Mouse (Mus musculus): Measurements from ENCODE around the gene Rybp. TPM values are rescaled to one million over a fixed set of nuclear protein-coding genes. Genes with fewer than 3 reads are reported as not detected.

Rybp gene
- 28.3 and 29.8 TPM in 2 replicates for total RNA-seq (2015)
- total RNA-seq (2017), result 17.3 and 36.5 TPM in 2 replicates

DNA sequence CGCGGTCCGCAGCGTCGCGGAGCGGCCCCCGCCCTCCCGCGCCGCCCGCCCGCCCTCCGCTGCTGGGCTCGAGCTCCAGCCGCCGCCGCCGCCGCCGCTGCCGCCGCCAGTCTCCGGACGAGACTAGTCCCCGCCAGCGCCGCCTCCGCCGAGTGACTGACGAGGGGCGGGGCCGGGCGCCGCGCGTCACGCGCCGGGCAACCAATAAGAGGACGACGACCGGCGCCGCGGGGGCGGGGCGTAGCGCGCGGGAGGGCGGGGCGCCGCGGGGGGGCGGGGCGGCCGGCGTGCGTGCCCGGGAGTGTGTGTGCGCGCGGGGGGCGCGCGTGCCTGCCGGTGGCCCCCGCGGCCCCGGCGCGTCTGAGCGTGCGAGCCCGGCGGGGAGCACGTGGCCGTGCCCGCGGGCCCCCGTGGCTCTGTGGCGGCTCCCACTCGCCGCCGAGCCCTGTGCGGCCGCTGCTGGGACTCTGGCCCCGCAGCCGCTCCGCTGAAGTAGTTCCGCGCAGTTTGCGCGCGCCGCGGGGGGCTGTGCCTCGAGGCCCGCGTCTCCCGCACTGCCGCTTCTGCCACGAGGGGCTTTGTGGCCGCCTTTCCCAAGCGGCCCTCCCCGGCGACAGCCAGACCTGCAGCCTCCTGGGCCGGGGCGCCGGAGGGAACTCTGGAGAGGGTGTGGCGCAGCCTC lies at the start of gene Rybp:
Gene Rybp, minus strand, starts transcription at position 152 of the 682 bp plus-strand sequence.
- ATAC-seq (ENCODE audit: poor library complexity, severe bottlenecking), result peak; percentile 90

DNA sequence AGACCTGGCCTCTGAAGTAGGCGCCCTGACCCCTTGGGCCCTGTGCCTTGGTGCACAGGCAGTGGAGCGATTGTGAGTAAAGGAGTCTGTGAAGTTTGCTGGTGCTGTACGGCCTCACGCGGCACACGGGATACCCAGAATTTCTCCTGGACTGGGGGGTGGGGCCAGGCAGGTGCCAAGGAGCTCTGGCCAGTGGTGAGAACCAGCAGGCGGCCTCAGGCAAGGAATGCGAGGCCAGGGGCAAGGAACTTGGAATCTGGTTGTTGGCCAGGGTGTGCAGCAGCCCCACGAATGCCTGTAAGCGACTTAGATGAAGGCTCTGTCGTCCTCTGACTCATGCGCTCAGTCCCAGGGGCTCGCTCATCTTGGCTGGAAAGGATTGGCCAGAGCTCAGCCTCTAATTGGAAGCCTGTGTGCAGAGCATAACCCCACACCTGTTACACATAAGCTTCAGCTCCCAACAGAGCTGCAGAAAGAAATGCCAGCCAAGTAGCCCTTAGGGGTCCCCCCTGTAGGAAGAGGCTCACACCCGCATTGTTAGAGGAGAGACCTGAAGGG lies 49.4 kb upstream of the Rybp start:
- no peak for ATAC-seq (ENCODE audit: poor library complexity, severe bottlenecking)

- peak; percentile 58 for ATAC-seq (ENCODE audit: poor library complexity, severe bottlenecking)
These were observed 48.3 kb upstream of the Rybp start for GRCm38 (mm10) chr6:100335506-100336144.

GRCm38 (mm10) chr6:100333745-100334144 lies 46.5 kb upstream of the Rybp start:
- ATAC-seq (ENCODE audit: poor library complexity, severe bottlenecking), result no peak

DNA sequence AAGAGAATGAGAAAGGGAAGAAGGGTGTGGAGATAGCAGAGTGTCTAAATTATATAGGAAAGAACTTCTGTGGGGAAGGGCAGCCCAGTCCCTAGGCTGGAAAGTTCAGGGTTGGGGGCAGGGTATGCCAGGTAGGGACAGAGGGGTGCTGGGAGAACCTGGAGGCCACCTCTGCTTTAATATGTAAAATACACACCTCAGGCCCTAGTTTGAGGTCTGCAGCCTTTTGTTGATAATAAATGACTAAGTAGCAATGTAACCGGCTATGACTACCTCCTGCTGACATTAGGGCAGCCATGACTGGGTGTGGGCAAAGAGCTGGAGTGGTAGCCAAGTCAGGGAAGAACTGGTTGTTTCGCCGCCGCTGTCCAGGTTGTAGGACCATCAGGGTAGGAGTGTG lies 45.2 kb upstream of the Rybp start:
- ATAC-seq (ENCODE audit: poor library complexity, severe bottlenecking), result no peak

DNA sequence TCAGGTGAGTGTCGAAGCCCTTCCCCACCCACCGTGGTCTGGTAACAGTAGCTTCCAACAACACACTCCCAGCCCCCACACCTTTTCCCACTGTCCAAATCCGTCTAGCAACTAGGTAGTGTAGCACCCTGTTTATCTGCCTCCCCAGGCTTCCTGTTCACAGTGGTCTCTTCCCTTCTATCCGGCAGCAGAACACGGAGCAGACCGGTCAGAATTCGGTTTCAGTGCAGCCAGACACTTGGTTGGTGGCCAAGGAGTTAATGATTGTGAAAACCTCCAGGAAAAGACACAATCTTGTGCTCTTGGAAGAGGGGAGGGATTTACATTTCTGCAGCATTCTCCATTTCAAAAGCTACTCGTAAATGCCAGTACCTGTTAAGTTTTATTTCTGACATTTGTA lies 44.3 kb upstream of the Rybp start:
- ATAC-seq (ENCODE audit: poor library complexity, severe bottlenecking), result no peak

- ATAC-seq (ENCODE audit: poor library complexity, severe bottlenecking), result peak; percentile 34; the same call in 1 of the 2 replicates
These were observed 43.8 kb upstream of the Rybp start for GRCm38 (mm10) chr6:100331055-100331454.

DNA sequence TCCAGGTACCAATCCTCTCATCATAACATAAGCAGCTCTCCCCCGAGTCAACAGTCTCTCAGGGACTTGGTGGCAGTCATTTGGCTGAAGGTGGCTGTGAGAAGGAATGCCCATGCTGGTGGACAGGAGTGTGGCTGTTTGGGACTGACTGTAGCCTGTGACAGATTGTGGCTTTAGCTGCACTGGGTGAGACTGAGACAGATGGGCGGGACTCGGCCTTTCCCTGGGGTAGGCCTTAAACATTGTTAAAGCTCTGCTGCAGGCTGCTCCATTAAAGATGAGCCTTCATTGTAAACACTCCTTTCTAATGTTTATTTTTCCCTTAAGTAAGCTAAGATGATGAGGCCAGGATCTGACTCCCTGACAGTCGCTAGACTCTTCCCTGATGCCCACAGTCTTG lies 42.3 kb upstream of the Rybp start:
- ATAC-seq (ENCODE audit: poor library complexity, severe bottlenecking), result no peak

- no peak for ATAC-seq (ENCODE audit: poor library complexity, severe bottlenecking)
These were observed 39.8 kb upstream of the Rybp start for GRCm38 (mm10) chr6:100327050-100327449.

GRCm38 (mm10) chr6:100323756-100324430 lies 36.6 kb upstream of the Rybp start:
- ATAC-seq (ENCODE audit: poor library complexity, severe bottlenecking), result no peak

DNA sequence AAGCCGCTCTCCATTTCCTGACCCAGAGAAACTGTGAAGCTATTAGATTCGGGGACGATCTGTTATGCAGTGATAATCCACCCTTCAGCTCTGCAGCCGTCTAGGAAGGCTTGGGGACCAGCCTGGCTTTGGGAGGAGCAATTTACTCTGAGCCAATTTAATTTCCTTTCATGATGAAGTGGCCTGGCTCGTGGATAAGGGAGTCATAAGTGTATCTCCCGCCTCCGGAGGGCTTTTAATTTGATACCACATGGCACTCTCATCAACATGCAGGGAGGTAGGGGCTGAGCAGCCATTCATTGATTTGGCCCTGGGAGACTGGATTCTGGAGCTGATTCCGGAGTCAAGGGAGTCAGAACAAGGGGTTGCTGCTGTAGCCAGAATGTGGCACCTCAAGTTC lies 35.3 kb upstream of the Rybp start:
- no peak for ATAC-seq (ENCODE audit: poor library complexity, severe bottlenecking)

- ATAC-seq (ENCODE audit: poor library complexity, severe bottlenecking), result no peak
These were observed 34.9 kb upstream of the Rybp start for GRCm38 (mm10) chr6:100322145-100322544.

- no peak for ATAC-seq (ENCODE audit: poor library complexity, severe bottlenecking)
These were observed 26.9 kb upstream of the Rybp start for GRCm38 (mm10) chr6:100314201-100314600.

- peak; percentile 51 for ATAC-seq (ENCODE audit: poor library complexity, severe bottlenecking)
These were observed 23.9 kb upstream of the Rybp start for GRCm38 (mm10) chr6:100311167-100311566.

DNA sequence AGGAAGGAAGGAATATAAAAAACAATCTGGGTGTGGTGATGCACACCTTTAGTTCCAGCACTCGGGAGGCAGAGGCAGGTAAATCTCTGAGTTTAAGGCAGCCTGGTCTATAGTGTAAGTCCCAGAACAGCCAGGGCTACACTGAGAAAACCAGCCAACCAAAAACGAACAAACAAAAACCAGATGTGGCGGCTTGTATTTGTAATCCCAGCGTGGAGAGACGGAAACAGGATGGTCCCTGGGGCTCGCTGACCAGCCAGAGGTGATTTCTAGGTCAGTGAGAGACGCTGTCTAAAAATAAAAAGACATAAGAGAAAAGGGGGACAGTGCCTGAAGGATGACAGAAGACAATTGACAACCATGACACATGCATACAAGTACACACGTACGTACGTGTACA lies 17.5 kb upstream of the Rybp start:
- ATAC-seq (ENCODE audit: poor library complexity, severe bottlenecking), result no peak

- ATAC-seq (ENCODE audit: poor library complexity, severe bottlenecking), result no peak
These were observed 14.3 kb upstream of the Rybp start for GRCm38 (mm10) chr6:100301410-100302108.

DNA sequence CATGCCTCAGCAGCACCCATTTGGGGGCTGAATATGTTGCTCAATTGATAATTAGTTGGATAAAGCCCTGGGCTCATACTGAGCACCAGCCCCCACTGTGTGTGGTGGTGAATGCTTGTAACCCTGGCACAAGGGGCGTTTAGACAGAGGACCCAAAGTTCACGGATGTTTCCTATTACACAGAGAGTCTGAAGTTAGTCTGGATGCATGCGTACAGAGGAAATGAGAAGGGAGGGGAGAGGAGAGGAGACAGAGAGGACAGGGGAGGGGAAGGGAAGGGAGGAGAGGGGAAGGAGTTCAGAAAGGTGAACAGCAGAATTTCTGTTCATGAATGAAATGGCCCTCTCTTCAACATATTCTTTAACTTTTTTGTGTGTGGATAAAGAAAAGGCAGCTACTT lies 13.5 kb upstream of the Rybp start:
- no peak for ATAC-seq (ENCODE audit: poor library complexity, severe bottlenecking)

DNA sequence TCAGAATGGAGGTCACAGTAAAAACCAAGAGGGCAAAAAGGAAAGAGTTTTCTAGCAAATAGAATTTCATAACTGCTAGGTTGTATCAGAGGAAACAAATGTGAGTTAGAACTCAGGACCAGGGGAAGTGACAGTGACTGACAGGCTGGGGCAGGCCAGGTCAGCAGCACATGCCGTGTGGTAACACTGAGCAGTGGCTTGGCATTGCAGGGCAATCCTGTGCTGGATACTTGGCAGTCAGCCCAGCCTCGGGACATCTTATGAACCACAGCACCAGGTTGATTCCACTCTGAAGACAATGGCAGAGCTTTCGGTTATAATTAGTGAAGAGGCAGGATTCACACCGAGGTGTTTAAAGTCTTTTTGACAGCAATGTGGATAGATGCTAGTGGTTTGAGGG lies 11.7 kb upstream of the Rybp start:
- ATAC-seq (ENCODE audit: poor library complexity, severe bottlenecking), result peak; percentile 61

GRCm38 (mm10) chr6:100297536-100297935 lies 10.3 kb upstream of the Rybp start:
- ATAC-seq (ENCODE audit: poor library complexity, severe bottlenecking), result peak; percentile 60

GRCm38 (mm10) chr6:100292411-100292810 lies 5.1 kb upstream of the Rybp start:
- ATAC-seq (ENCODE audit: poor library complexity, severe bottlenecking), result no peak

DNA sequence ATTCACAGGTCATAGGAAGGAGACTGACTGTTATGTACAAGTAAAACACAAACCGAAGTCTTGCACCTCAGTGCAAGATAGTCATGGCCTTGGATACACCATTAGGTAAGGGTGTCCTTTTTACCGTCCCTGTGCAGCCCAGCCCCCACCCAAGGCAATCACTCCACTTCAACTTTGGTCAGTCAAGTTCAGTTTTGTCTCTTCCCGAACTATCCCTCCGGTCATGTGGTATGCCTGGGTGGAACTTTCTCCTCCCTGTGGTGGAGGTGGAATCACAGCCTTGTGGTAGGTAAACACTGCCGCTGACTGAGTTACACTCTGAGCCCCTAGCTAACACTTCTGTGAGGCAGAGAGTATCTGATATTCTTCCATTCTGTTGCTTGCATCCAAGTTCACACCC lies 1.8 kb upstream of the Rybp start:
- no peak for ATAC-seq (ENCODE audit: poor library complexity, severe bottlenecking)
